In the genomic region with DNA sequence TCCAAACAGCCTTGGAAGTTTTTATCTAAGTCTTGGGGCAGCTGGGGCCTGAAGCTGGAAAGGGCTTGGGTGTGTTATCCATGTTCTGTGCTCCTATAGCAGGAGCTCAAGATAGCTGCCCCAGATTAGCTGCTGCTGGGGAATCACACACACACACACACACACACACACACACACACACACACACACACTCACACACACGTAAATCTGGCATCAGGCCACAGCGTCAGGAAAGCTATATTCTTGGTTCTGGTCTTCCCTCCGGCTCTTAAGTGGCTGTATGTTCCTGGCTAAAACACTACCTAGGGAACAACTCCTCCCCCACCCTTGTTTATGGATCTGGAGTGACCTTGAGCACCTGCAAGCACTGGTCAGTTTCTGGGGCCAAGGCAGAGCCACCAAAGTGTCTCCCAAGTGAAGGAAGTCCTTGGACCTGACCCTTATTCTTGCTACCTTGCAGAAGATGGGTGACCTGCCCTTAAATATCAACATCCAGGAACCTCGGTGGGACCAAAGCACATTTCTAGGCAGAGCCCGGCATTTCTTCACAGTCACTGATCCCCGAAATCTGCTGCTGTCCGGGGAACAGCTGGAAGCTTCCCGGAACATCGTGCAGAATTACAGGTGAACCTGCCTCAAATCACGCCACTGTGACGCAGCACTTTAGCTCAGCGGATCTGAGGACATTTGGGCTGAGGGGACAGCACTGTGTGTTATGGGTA, we compare ENCODE assay signal across 8 mouse cellular contexts. TPM values are rescaled to one million over a fixed set of nuclear protein-coding genes. Genes with fewer than 3 reads are reported as not detected.
DNase-seq lines count a peak whose midpoint lies in the region; ATAC-seq lines count a peak whose summit lies in the region.

No protein-coding gene starts in this region.

- no peaks in the 10 kb centered on the region for H3K9me3 ChIP-seq in kidney, embryonic 15.5 days (replicated peaks)
- H3K9me3 ChIP-seq in hindbrain, embryonic 11.5 days (ENCODE audit: control insufficient read depth, low read length), result no peaks in the 10 kb centered on the region
- H3K9me3 ChIP-seq in midbrain, embryonic 14.5 days (ENCODE audit: control insufficient read depth, low read length), result no peaks in the 10 kb centered on the region

- H3K36me3 ChIP-seq in kidney, embryonic 15.5 days, result peaks cover 29% of the 10 kb centered on the region
- no peaks in the 10 kb centered on the region for H3K36me3 ChIP-seq in hindbrain, embryonic 11.5 days (ENCODE audit: control insufficient read depth, insufficient read depth, low read length)
- H3K36me3 ChIP-seq in midbrain, embryonic 14.5 days (ENCODE audit: control insufficient read depth, insufficient read depth, low read length), result peaks cover 42% of the 10 kb centered on the region

- WGBS in kidney, embryonic 15.5 days, result 79% methylated on average over 12 of the region's 12 CpGs
- 83% methylated on average over 12 of the region's 12 CpGs for whole genome bisulfite sequencing in hindbrain, embryonic 11.5 days
- 80% methylated on average over 12 of the region's 12 CpGs for WGBS in midbrain, embryonic 14.5 days

- peaks cover 56% of the 10 kb centered on the region for H3K4me1 ChIP-seq in kidney, embryonic 15.5 days
- peaks cover 4% of the 10 kb centered on the region for H3K4me1 ChIP-seq in brown adipose tissue, adult 24 weeks (ENCODE audit: control insufficient read depth, insufficient read depth, insufficient read length, low read length)
- peaks cover 8% of the 10 kb centered on the region; the same call in 1 of the 2 replicates for H3K4me1 ChIP-seq in hindbrain, embryonic 11.5 days (replicated peaks; ENCODE audit: control insufficient read depth, insufficient read depth, low read length)
- H3K4me1 ChIP-seq in midbrain, embryonic 14.5 days (ENCODE audit: control insufficient read depth, insufficient read depth, low read length), result peaks cover 35% of the 10 kb centered on the region

- no peak for DNase-seq in kidney, postnatal 14 days
- DNase-seq in hindbrain, embryonic 11.5 days (ENCODE audit: low spot score), result no peak
- DNase-seq in midbrain, embryonic 14.5 days, result no peak
- DNase-seq in MN1 (ENCODE audit: low spot score), result no peak
- DNase-seq in frontal cortex, postnatal 25 days (ENCODE audit: low spot score in 2 of 2), result no peak
- no peak for DNase-seq in spleen, postnatal 10 days (ENCODE audit: low spot score in 2 of 2)

- peak overlapping the region; percentile 57; the same call in 1 of the 2 replicates for H3K4me3 ChIP-seq in kidney, embryonic 15.5 days (replicated peaks)
- peak overlapping the region; percentile 64 for H3K4me3 ChIP-seq in brown adipose tissue, adult 24 weeks (ENCODE audit: insufficient read depth, low read depth, low read length)
- H3K4me3 ChIP-seq in hindbrain, embryonic 11.5 days (ENCODE audit: low read depth, low read length), result no peak overlapping the region; the same call in 1 of the 2 replicates
- peak overlapping the region; percentile 49 for H3K4me3 ChIP-seq in midbrain, embryonic 14.5 days (replicated peaks; ENCODE audit: low read depth, low read length)

- no peak for ATAC-seq in kidney, embryonic 15.5 days (replicated peaks; ENCODE audit: low FRiP score)
- no peak for ATAC-seq in hindbrain, embryonic 11.5 days (ENCODE audit: low FRiP score)
- no peak for ATAC-seq in midbrain, embryonic 14.5 days (ENCODE audit: low FRiP score, low TSS enrichment)

- peak overlapping the region; percentile 92 for H3K4me2 ChIP-seq in kidney, embryonic 15.5 days
- H3K4me2 ChIP-seq in hindbrain, embryonic 11.5 days (replicated peaks; ENCODE audit: low read depth, low read length), result peak overlapping the region; percentile 55
- H3K4me2 ChIP-seq in midbrain, embryonic 14.5 days (ENCODE audit: low read length), result peak overlapping the region; percentile 85

- peak overlapping the region; percentile 92; the same call in 1 of the 2 replicates for H3K27ac ChIP-seq in kidney, embryonic 15.5 days
- peak overlapping the region; percentile 92 for H3K27ac ChIP-seq in brown adipose tissue, adult 24 weeks (replicated peaks; ENCODE audit: low read depth, low read length)
- H3K27ac ChIP-seq in hindbrain, embryonic 11.5 days (ENCODE audit: low read depth, low read length), result no peak overlapping the region
- peak overlapping the region; percentile 91 for H3K27ac ChIP-seq in midbrain, embryonic 14.5 days (replicated peaks; ENCODE audit: low read depth, low read length)

- H3K27me3 ChIP-seq in kidney, embryonic 15.5 days, result peaks cover 22% of the 10 kb centered on the region
- H3K27me3 ChIP-seq in hindbrain, embryonic 11.5 days (ENCODE audit: control insufficient read depth, insufficient read depth, low read length), result peaks cover 15% of the 10 kb centered on the region
- peaks cover 8% of the 10 kb centered on the region; the same call in 1 of the 2 replicates for H3K27me3 ChIP-seq in midbrain, embryonic 14.5 days (ENCODE audit: control insufficient read depth, insufficient read depth, low read length)

- H3K9ac ChIP-seq in kidney, embryonic 15.5 days, result peak overlapping the region; percentile 58; the same call in 1 of the 2 replicates
- H3K9ac ChIP-seq in hindbrain, embryonic 11.5 days (ENCODE audit: low read depth, low read length), result 0 out of 2 replicates have a peak overlapping the region, but pooled peaks have one; percentile 4
- peak overlapping the region; percentile 66 for H3K9ac ChIP-seq in midbrain, embryonic 14.5 days (replicated peaks; ENCODE audit: low read length)

RNA-seq across cellular contexts. Expression of a gene that starts 1.5 kb away (rescaled TPM):
- 20.2 and 24.4 TPM in 2 replicates for polyA plus RNA-seq in kidney, embryonic 15.5 days (2015; fragmentation: Nextera tagmentation; extraction: Ambion mirVana)
- 2.0 and 5.0 TPM in 2 replicates for polyA plus RNA-seq in brown adipose tissue, adult 24 weeks (2012; ENCODE audit: insufficient read depth, insufficient read length, missing spikeins)
- 22.7 and 23.8 TPM in 2 replicates for polyA plus RNA-seq in hindbrain, embryonic 11.5 days (2014; fragmentation: Nextera tagmentation; extraction: Ambion mirVana)
- polyA plus RNA-seq in midbrain, embryonic 14.5 days (2014; fragmentation: Nextera tagmentation; extraction: Ambion mirVana), result 71.1 and 72.7 TPM in 2 replicates

RNA-seq across cellular contexts. Expression of a gene that starts 3.3 kb away (rescaled TPM):
- polyA plus RNA-seq in kidney, embryonic 15.5 days (2015; fragmentation: Nextera tagmentation; extraction: Ambion mirVana), result 0.78 and 1.1 TPM in 2 replicates
- polyA plus RNA-seq in brown adipose tissue, adult 24 weeks (2012; ENCODE audit: insufficient read depth, insufficient read length, missing spikeins), result not detected in 2 replicates
- 0.62 TPM in 1 of 2 replicates, not detected in the other for polyA plus RNA-seq in hindbrain, embryonic 11.5 days (2014; fragmentation: Nextera tagmentation; extraction: Ambion mirVana)
- polyA plus RNA-seq in midbrain, embryonic 14.5 days (2014; fragmentation: Nextera tagmentation; extraction: Ambion mirVana), result 2.4 and 2.8 TPM in 2 replicates

RNA-seq across cellular contexts. Expression of a gene that starts 26.2 kb away (rescaled TPM):
- 13.3 and 20.2 TPM in 2 replicates for polyA plus RNA-seq in kidney, embryonic 15.5 days (2015; fragmentation: Nextera tagmentation; extraction: Ambion mirVana)
- 5.4 and 8.8 TPM in 2 replicates for polyA plus RNA-seq in brown adipose tissue, adult 24 weeks (2012; ENCODE audit: insufficient read depth, insufficient read length, missing spikeins)
- 2.9 and 3.9 TPM in 2 replicates for polyA plus RNA-seq in hindbrain, embryonic 11.5 days (2014; fragmentation: Nextera tagmentation; extraction: Ambion mirVana)
- polyA plus RNA-seq in midbrain, embryonic 14.5 days (2014; fragmentation: Nextera tagmentation; extraction: Ambion mirVana), result 0.72 and 1.4 TPM in 2 replicates

RNA-seq across cellular contexts. Expression of a gene that starts 34.6 kb away (rescaled TPM):
- polyA plus RNA-seq in kidney, embryonic 15.5 days (2015; fragmentation: Nextera tagmentation; extraction: Ambion mirVana), result 66.6 and 72.8 TPM in 2 replicates
- 32.4 and 34.7 TPM in 2 replicates for polyA plus RNA-seq in brown adipose tissue, adult 24 weeks (2012; ENCODE audit: insufficient read depth, insufficient read length, missing spikeins)
- 39.7 and 41.0 TPM in 2 replicates for polyA plus RNA-seq in hindbrain, embryonic 11.5 days (2014; fragmentation: Nextera tagmentation; extraction: Ambion mirVana)
- 16.1 and 21.5 TPM in 2 replicates for polyA plus RNA-seq in midbrain, embryonic 14.5 days (2014; fragmentation: Nextera tagmentation; extraction: Ambion mirVana)

RNA-seq across cellular contexts. Expression of a gene that starts 42.6 kb away (rescaled TPM):
- polyA plus RNA-seq in kidney, embryonic 15.5 days (2015; fragmentation: Nextera tagmentation; extraction: Ambion mirVana), result 71.9 and 73.5 TPM in 2 replicates
- polyA plus RNA-seq in brown adipose tissue, adult 24 weeks (2012; ENCODE audit: insufficient read depth, insufficient read length, missing spikeins), result 53.4 and 58.6 TPM in 2 replicates
- 69.0 and 75.0 TPM in 2 replicates for polyA plus RNA-seq in hindbrain, embryonic 11.5 days (2014; fragmentation: Nextera tagmentation; extraction: Ambion mirVana)
- 77.8 and 92.4 TPM in 2 replicates for polyA plus RNA-seq in midbrain, embryonic 14.5 days (2014; fragmentation: Nextera tagmentation; extraction: Ambion mirVana)

Comparison
In these comparisons a context has a peak if more than half of its experiments do, and no peak if none do; other contexts are left out.
1. H3K9ac ChIP-seq: peak in every context shown above with its lines; median percentile 66 in midbrain, embryonic 14.5 days; 58 in kidney, embryonic 15.5 days; 4 in hindbrain, embryonic 11.5 days.